Mouse (Mus musculus) cerebellum, adult 2 months (tissue): ENCODE data around the gene Syp.

ENCODE experiments used
- CTCF ChIP-seq: fragments of 200-500 bp; IDR thresholded peaks from 2 replicates; pipeline ENCODE4 v1.5.1; 2011; ENCODE audit warnings: low read depth, mild to moderate bottlenecking, control low read depth, low read length, moderate library complexity, borderline replicate concordance; ENCODE audit not compliant: insufficient read depth
- POLR2A ChIP-seq: fragments of 200-500 bp; IDR thresholded peaks from 2 replicates; pipeline ENCODE4 v1.6.1; 2011; ENCODE audit warnings: low read length, control low read depth, borderline replicate concordance; ENCODE audit not compliant: insufficient read depth

DNA sequence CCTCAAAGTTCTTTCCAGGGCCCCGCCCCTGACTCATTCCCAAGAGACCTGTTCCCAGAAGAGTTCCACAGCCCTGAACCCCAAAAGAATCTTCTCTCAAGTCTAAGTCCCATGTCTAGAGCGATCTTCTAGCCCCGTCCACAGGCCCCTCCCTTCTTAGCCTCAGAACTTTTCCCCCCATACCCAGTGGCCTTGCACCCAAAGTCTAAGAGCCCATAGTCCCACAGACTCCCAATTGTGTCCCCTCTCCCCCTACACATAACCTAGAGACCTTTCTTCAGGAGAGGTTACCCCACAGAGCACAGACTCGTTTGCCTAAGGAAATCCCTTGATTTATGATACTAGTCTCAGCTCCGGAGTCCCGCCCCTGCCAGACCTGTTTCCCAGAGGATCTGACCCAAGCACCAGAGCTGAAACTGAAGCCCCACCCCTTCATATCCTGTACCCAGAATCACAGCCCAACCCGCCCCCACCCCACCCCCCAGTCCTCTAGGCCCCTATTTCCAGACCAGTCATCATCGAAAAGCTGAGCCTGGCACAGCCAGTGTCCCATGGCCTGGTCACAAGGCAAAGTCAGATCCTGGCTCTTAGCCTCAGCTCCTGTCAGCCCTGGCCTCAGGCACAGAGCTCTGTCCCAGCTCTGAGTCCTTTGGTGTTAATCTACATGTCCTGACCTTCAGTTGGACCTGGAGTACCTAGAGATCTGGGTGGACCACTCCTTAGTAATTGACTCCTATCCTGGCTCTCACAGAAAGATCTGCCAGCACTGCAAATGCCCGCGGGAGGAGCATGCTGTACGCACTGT, 20.7 kb downstream of the Syp start:
- no peak for TF ChIP-seq CTCF
- TF ChIP-seq POLR2A: no peak
